Mouse (Mus musculus): Measurements from ENCODE around the gene Zfp558. TPM values are rescaled to one million over a fixed set of nuclear protein-coding genes. Genes with fewer than 3 reads are reported as not detected.
"Not testable (repeated sequence)": the region's sequence is repeated elsewhere in the genome, so short reads cannot be mapped to it uniquely, and the experiment has no call there.

The Zfp558 gene
- polyA plus RNA-seq (2014; fragmentation: Nextera tagmentation; extraction: Ambion mirVana): 1.9 and 3.6 TPM in 2 replicates

- 86% methylated on average over 3 of the region's 3 CpGs for WGBS
- no peak within 1 kb of the TSS for H3K27ac ChIP-seq (ENCODE audit: low read depth, low read length)
- H3K9ac ChIP-seq (ENCODE audit: low read depth, low read length): no peak within 1 kb of the TSS
- no peaks in the 10 kb centered on the region for H3K36me3 ChIP-seq (ENCODE audit: control insufficient read depth, insufficient read depth, low read length)
- no peak within 1 kb of the TSS for H3K4me2 ChIP-seq
- no peak within 1 kb of the TSS for H3K4me3 ChIP-seq (ENCODE audit: low read depth, low read length)
- no peak for ATAC-seq (replicated peaks; ENCODE audit: low FRiP score)
- H3K4me1 ChIP-seq (replicated peaks; ENCODE audit: control insufficient read depth, insufficient read depth, low read length): no peaks in the 10 kb centered on the region
- DNase-seq (ENCODE audit: low spot score): no peak
- no peaks in the 10 kb centered on the region for H3K9me3 ChIP-seq (ENCODE audit: control insufficient read depth, low read length)
- no peaks in the 10 kb centered on the region for H3K27me3 ChIP-seq (replicated peaks; ENCODE audit: control insufficient read depth, insufficient read depth, low read length)
Observed at GRCm38 (mm10) chr9:18478168-18478567, at the start of gene Zfp558, which contains the start of gene Mbd3l1. Zfp558 (minus strand) TSS chr9:18478268. Mbd3l1 (plus strand) TSS chr9:18478359.

DNA sequence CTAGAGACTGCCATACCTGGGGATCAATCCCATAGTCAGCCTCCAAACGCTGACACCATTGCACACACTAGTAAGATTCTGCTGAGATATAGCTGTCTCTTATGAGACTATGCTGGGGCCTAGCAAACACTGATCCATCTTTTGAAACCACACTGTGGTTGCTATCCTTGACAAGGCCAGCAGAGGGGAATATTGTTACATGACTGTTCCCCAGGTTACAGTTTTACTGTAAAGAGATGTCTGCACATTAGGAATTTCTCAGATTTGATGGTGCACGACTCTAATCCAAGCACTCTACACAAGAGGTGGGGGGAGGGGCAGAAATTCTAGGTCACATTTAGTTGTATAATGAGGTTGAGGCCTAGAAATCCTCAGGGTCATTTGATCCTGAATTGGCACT is 30.0 kb upstream of the Zfp558 start:
- Histone ChIP-seq H3K4me2 (no peak overlapping the region), H3K27me3 (replicated peaks; ENCODE audit: control insufficient read depth, insufficient read depth, low read length) (no peaks in the 10 kb centered on the region), H3K36me3 (ENCODE audit: control insufficient read depth, insufficient read depth, low read length) (no peaks in the 10 kb centered on the region), H3K9me3 (ENCODE audit: control insufficient read depth, low read length) (no peaks in the 10 kb centered on the region), H3K27ac (ENCODE audit: low read depth, low read length) (no peak overlapping the region), H3K4me1 (replicated peaks; ENCODE audit: control insufficient read depth, insufficient read depth, low read length) (no peaks in the 10 kb centered on the region), H3K4me3 (ENCODE audit: low read depth, low read length) (no peak overlapping the region), H3K9ac (ENCODE audit: low read depth, low read length) (no peak overlapping the region)
- 50% methylated on average over 2 of the region's 2 CpGs for WGBS
- no peak for DNase-seq (ENCODE audit: low spot score)
- ATAC-seq (replicated peaks; ENCODE audit: low FRiP score): no peak

DNA sequence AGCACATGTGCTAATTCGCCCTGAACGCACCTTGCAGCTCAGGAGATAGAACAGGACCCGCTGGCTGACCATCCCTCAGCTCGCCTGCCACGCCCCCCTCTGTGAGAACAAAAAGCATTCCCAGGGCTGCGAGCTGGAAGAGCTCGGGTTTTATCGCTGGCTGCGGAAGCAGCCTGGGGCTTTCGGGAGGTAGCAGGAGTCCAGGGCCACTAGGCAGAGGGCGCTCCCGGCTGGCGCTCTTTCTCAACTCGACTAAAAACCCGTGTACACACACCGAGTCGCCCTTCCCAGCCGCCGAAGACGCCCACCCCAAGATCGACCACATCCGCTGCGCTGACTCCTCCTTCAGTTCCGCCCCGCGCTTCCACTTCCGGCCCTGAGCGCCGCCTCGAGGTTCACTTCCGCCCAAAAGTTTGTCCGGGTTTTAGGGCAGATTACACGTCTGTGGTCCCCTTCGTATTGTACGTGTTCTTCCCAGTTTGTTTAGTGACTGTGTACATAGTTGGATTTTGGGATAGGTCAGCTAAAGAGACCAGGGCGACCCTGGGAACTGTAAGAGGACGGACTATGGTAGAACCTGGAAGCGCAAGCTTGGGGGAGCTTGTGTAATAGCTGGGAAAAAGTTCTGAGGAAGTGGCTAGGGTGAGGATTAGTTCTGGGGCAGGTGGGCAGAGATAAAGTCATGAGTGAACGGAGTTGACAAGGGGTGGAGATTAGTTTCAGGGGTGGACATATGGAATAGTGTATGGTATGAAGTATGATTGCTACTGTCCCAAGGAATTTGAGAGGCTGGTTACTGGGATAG is 4.5 kb downstream of the Zfp558 start:
- Histone ChIP-seq H3K4me2 (peak overlapping the region; percentile 73), H3K4me3 (ENCODE audit: low read depth, low read length) (peak overlapping the region; percentile 64), H3K27me3 (replicated peaks; ENCODE audit: control insufficient read depth, insufficient read depth, low read length) (no peaks in the 10 kb centered on the region), H3K36me3 (ENCODE audit: control insufficient read depth, insufficient read depth, low read length) (no peaks in the 10 kb centered on the region), H3K27ac (ENCODE audit: low read depth, low read length) (peak overlapping the region; percentile 49; the same call in 1 of the 2 replicates), H3K4me1 (replicated peaks; ENCODE audit: control insufficient read depth, insufficient read depth, low read length) (no peaks in the 10 kb centered on the region), H3K9ac (ENCODE audit: low read depth, low read length) (peak overlapping the region; percentile 68), H3K9me3 (ENCODE audit: control insufficient read depth, low read length) (no peaks in the 10 kb centered on the region)
- DNase-seq (ENCODE audit: low spot score) (peak; percentile 81), ATAC-seq (replicated peaks; ENCODE audit: low FRiP score) (peak; percentile 91)
- 2% methylated on average over 39 of the region's 39 CpGs for WGBS

GRCm38 (mm10) chr9:18468005-18468404 is 10.1 kb downstream of the Zfp558 start:
- H3K4me2 ChIP-seq: no peak overlapping the region
- no peak overlapping the region for H3K27ac ChIP-seq (ENCODE audit: low read depth, low read length)
- H3K27me3 ChIP-seq (replicated peaks; ENCODE audit: control insufficient read depth, insufficient read depth, low read length): no peaks in the 10 kb centered on the region
- no peaks in the 10 kb centered on the region for H3K4me1 ChIP-seq (replicated peaks; ENCODE audit: control insufficient read depth, insufficient read depth, low read length)
- H3K4me3 ChIP-seq (ENCODE audit: low read depth, low read length): no peak overlapping the region
- DNase-seq (ENCODE audit: low spot score) (no peak), ATAC-seq (replicated peaks; ENCODE audit: low FRiP score) (no peak)
- H3K36me3 ChIP-seq (ENCODE audit: control insufficient read depth, insufficient read depth, low read length): no peaks in the 10 kb centered on the region
- no peak overlapping the region for H3K9ac ChIP-seq (ENCODE audit: low read depth, low read length)
- WGBS: 78% methylated on average over 3 of the region's 3 CpGs
- no peaks in the 10 kb centered on the region for H3K9me3 ChIP-seq (ENCODE audit: control insufficient read depth, low read length)

DNA sequence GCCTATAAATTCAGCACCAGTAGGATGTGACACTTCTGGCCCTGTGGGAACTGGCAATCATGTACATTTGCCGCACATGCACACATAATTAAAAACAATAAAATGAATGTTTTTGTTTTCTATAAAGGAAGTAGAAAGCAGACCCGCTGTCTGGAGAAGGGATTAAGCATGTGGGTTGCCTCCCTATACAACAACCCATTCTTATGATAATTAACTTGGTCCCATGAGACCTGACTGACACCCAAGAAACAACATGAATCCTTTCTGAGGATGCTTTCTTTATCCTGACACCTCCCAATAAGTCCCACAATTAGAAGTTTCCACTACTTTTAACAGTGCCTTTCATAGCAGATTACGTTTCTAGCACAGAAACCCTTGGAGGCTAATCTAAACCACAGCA is 10.7 kb downstream of the Zfp558 start:
- DNase-seq (ENCODE audit: low spot score): no peak
- no peak overlapping the region for H3K27ac ChIP-seq (ENCODE audit: low read depth, low read length)
- no peak overlapping the region for H3K4me2 ChIP-seq
- H3K9ac ChIP-seq (ENCODE audit: low read depth, low read length): no peak overlapping the region
- ATAC-seq (replicated peaks; ENCODE audit: low FRiP score): no peak
- no peak overlapping the region for H3K4me3 ChIP-seq (ENCODE audit: low read depth, low read length)
- no peaks in the 10 kb centered on the region; the same call in 1 of the 2 replicates for H3K9me3 ChIP-seq (ENCODE audit: control insufficient read depth, low read length)
- no peaks in the 10 kb centered on the region for H3K27me3 ChIP-seq (replicated peaks; ENCODE audit: control insufficient read depth, insufficient read depth, low read length)
- no peaks in the 10 kb centered on the region for H3K36me3 ChIP-seq (ENCODE audit: control insufficient read depth, insufficient read depth, low read length)
- whole genome bisulfite sequencing: 77% methylated on average over 3 of the region's 3 CpGs
- no peaks in the 10 kb centered on the region for H3K4me1 ChIP-seq (replicated peaks; ENCODE audit: control insufficient read depth, insufficient read depth, low read length)

- H3K27me3 ChIP-seq (replicated peaks; ENCODE audit: control insufficient read depth, insufficient read depth, low read length): no peaks in the 10 kb centered on the region
- WGBS: 83% methylated on average over 4 of the region's 4 CpGs
- H3K4me2 ChIP-seq: no peak overlapping the region
- no peak overlapping the region for H3K4me3 ChIP-seq (ENCODE audit: low read depth, low read length)
- ATAC-seq (replicated peaks; ENCODE audit: low FRiP score) (no peak), DNase-seq (ENCODE audit: low spot score) (no peak)
- no peaks in the 10 kb centered on the region for H3K4me1 ChIP-seq (replicated peaks; ENCODE audit: control insufficient read depth, insufficient read depth, low read length)
- peaks cover 4% of the 10 kb centered on the region; the same call in 1 of the 2 replicates for H3K9me3 ChIP-seq (ENCODE audit: control insufficient read depth, low read length)
- H3K27ac ChIP-seq (ENCODE audit: low read depth, low read length): no peak overlapping the region
- peaks cover 6% of the 10 kb centered on the region; the same call in 1 of the 2 replicates for H3K36me3 ChIP-seq (ENCODE audit: control insufficient read depth, insufficient read depth, low read length)
- H3K9ac ChIP-seq (ENCODE audit: low read depth, low read length): no peak overlapping the region
Observed at GRCm38 (mm10) chr9:18456520-18456919, 21.5 kb downstream of the Zfp558 start.

- H3K9ac ChIP-seq (ENCODE audit: low read depth, low read length): no peak overlapping the region
- DNase-seq (ENCODE audit: low spot score) (no peak), ATAC-seq (replicated peaks; ENCODE audit: low FRiP score) (no peak)
- no peaks in the 10 kb centered on the region for H3K36me3 ChIP-seq (ENCODE audit: control insufficient read depth, insufficient read depth, low read length)
- 73% methylated on average over 10 of the region's 10 CpGs for WGBS
- H3K27me3 ChIP-seq (replicated peaks; ENCODE audit: control insufficient read depth, insufficient read depth, low read length): no peaks in the 10 kb centered on the region
- H3K4me1 ChIP-seq (replicated peaks; ENCODE audit: control insufficient read depth, insufficient read depth, low read length): no peaks in the 10 kb centered on the region
- no peak overlapping the region for H3K4me2 ChIP-seq
- H3K27ac ChIP-seq (ENCODE audit: low read depth, low read length): no peak overlapping the region
- no peaks in the 10 kb centered on the region for H3K9me3 ChIP-seq (ENCODE audit: control insufficient read depth, low read length)
- no peak overlapping the region for H3K4me3 ChIP-seq (ENCODE audit: low read depth, low read length)
Observed at GRCm38 (mm10) chr9:18431687-18432086, 46.4 kb downstream of the Zfp558 start.

- Histone ChIP-seq H3K4me1 (replicated peaks; ENCODE audit: control insufficient read depth, insufficient read depth, low read length) (no peaks in the 10 kb centered on the region), H3K9ac (ENCODE audit: low read depth, low read length) (no peak within 1 kb of the TSS), H3K9me3 (ENCODE audit: control insufficient read depth, low read length) (no peaks in the 10 kb centered on the region), H3K27me3 (replicated peaks; ENCODE audit: control insufficient read depth, insufficient read depth, low read length) (no peaks in the 10 kb centered on the region), H3K4me2 (no peak within 1 kb of the TSS), H3K4me3 (ENCODE audit: low read depth, low read length) (no peak within 1 kb of the TSS), H3K36me3 (ENCODE audit: control insufficient read depth, insufficient read depth, low read length) (no peaks in the 10 kb centered on the region), H3K27ac (ENCODE audit: low read depth, low read length) (no peak within 1 kb of the TSS)
- DNase-seq (ENCODE audit: low spot score) (no peak), ATAC-seq (replicated peaks; ENCODE audit: low FRiP score) (no peak)
Observed at GRCm38 (mm10) chr9:18430354-18430753, 47.7 kb downstream of the Zfp558 start, which contains the start of gene Mbd3l2. Mbd3l2 (plus strand) TSS chr9:18430654.

DNA sequence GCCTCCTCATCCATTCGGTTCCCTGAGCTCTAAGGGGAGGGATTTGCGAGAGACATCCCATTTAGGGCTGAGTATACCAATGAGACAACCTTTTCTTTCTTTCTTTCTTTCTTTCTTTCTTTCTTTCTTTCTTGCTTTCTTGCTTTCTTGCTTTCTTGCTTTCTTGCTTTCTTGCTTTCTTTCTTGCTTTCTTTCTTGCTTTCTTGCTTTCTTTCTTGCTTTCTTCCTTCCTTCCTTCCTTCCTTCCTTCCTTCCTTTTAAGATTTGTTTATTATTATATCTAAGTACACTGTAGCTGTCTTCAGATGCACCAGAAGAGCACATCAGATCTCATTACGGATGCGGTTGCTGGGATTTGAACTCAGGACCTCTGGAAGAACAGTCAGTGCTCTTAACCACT is 65.7 kb downstream of the Zfp558 start:
- not testable (repeated sequence) for H3K4me3 ChIP-seq (ENCODE audit: low read depth, low read length); H3K27me3 ChIP-seq (replicated peaks; ENCODE audit: control insufficient read depth, insufficient read depth, low read length); DNase-seq (ENCODE audit: low spot score); H3K9ac ChIP-seq (ENCODE audit: low read depth, low read length); H3K4me1 ChIP-seq (replicated peaks; ENCODE audit: control insufficient read depth, insufficient read depth, low read length); ATAC-seq (replicated peaks; ENCODE audit: low FRiP score); H3K36me3 ChIP-seq (ENCODE audit: control insufficient read depth, insufficient read depth, low read length); H3K4me2 ChIP-seq; H3K9me3 ChIP-seq (ENCODE audit: control insufficient read depth, low read length); H3K27ac ChIP-seq (ENCODE audit: low read depth, low read length)
- 81% methylated on average over 4 of the region's 4 CpGs for WGBS
